Mouse (Mus musculus) ZHBTc4 (cell line): Measurements from ENCODE around the gene Tnfsfm13.
A peak's percentile ranks its signal among the peaks of the same experiment; 100 is the strongest.
"Not testable (repeated sequence)": the region's sequence is repeated elsewhere in the genome, so short reads cannot be mapped to it uniquely, and the experiment has no call there.

Source experiments
- DNase-seq: peaks from one replicate; pipeline ENCODE4 v3.0.0-alpha.2; 2011; ENCODE audit warnings: low read depth, low spot score

The Tnfsfm13 gene

DNA sequence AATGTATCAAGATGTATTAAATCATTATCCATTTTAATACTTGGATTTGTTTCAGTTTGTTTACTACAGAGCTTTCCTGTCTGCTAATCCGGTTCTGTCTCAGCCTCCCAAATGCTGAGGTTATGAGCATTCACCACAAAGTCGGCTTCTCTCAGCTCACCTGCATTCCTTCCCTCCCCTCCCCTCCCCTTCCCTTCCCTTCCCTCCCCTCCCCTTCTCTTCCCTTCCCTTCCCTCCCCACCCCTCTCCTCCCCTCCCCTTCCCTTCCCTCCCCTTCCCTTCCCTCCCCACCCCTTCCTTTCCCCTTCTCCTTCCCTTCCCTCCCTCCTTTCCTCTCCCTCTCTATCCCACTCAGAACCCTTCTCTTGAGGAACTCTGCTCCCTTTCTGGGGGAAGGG lies 8.7 kb upstream of the Tnfsfm13 start:
- DNase-seq: peak; percentile 78

- peak; percentile 92 for DNase-seq
These were observed 8.1 kb upstream of the Tnfsfm13 start for GRCm38 (mm10) chr11:69703814-69704612.

- DNase-seq: not testable (repeated sequence)
These were observed 7.5 kb upstream of the Tnfsfm13 start for GRCm38 (mm10) chr11:69703381-69703780.

- not testable (repeated sequence) for DNase-seq
These were observed 7.0 kb upstream of the Tnfsfm13 start for GRCm38 (mm10) chr11:69702886-69703285.

DNA sequence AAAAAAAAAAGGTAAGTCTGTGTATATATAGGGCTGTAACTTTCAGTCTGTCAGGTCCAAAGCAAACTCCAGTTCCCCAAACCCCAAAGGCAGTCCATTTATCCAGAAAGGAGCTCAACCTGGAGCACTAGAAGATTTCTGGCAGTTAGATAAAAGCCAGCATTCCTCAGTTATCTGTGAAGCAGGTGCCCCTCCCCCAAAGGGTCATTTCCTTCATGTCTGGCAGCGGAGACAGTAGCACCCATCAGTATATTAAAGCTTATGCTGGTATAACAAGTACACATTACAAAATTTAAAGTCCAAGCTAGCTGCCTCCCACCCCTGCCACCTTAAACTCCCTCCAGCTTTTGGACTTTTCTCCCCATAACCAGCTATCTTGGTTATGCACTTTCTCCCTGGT lies 3.7 kb upstream of the Tnfsfm13 start:
- no peak for DNase-seq

DNA sequence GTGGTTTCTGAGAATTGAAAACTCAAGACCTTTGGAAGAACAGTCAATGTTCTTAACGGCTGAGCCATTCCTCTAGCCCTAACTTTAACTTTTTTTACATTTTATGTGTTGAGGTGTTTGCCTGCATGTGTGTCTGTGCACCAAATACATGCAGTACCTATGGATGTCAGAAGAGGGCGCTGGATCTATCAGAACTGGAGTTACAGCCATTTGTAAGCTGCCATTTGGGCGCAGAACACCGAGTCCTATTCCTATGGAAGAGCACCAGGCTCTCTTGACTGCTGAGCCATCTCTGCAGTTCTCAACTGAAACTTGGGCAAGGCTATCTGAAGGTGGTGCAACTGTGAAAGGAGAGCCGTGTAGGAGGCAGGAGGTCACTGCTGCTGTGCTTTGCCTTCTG lies 2.7 kb upstream of the Tnfsfm13 start:
- DNase-seq: peak; percentile 91

GRCm38 (mm10) chr11:69697396-69697795 lies 1.5 kb upstream of the Tnfsfm13 start:
- no peak for DNase-seq

- DNase-seq: no peak
These were observed 895 bp downstream of the Tnfsfm13 start for GRCm38 (mm10) chr11:69695046-69695360.

- DNase-seq: no peak
These were observed 2.4 kb downstream of the Tnfsfm13 start for GRCm38 (mm10) chr11:69693421-69693965.

- DNase-seq: no peak
These were observed 3.0 kb downstream of the Tnfsfm13 start for GRCm38 (mm10) chr11:69692863-69693262.

- DNase-seq: no peak
These were observed 3.6 kb downstream of the Tnfsfm13 start for GRCm38 (mm10) chr11:69692196-69692811.

DNA sequence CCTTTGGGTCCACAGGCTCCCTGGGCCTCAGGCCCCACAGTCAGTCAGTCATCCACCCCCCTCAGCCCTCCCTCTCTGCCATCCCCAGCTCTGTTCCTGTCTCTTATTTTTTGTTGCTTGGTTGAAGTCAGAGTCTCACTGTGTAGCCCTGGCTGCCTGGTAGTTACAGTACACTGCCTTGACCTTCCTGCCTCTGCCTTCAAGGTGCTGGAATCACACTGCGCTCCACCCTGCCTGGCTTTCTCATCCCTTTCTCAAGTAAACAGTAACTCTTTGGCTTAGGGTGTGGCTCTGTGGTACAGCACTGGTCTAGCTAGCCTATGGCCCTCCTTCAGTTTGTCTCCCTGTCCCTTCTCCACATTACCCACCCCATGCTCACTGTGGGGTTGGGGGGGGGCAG lies 6.0 kb downstream of the Tnfsfm13 start:
- peak; percentile 67 for DNase-seq

DNA sequence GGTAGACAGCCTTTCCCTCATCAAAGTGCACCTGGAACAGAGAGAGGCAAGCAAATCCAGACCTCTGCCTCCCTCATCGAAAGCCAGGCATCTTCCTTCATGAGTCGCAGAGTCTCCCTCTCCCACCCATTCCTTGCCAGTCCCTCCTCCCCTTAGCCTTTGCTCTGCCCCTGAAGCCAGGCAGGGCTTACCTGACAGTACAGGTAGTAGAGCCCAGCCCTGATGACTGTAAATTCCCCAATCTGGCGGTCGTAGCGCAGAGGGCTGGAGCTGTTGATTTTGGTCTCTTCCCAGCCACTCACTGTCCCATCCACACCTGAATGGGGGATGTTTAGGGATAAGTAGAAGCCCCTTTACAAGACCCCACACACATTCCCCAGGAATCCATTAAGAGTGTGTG lies 8.8 kb downstream of the Tnfsfm13 start:
- no peak for DNase-seq

DNA sequence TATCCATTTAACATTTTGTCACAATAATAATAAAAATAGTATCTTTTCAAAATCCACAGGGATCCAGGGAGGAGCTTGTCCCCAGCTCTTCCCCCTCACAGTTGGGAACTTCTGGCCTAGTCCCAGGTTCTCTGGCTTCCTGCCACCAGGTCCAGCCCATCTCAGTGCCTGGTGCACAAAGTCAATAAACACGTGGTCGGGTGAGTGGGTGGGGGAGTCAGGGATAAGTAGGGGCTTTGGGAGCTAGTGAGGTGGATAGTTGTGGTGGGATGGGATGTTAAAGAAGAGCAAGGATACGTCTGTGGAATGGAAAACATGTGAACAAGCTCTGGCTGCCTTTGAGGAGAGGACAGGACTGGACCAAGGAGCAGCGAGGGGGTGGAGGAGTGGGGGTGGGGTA lies 9.5 kb downstream of the Tnfsfm13 start:
- peak; percentile 60 for DNase-seq

DNA sequence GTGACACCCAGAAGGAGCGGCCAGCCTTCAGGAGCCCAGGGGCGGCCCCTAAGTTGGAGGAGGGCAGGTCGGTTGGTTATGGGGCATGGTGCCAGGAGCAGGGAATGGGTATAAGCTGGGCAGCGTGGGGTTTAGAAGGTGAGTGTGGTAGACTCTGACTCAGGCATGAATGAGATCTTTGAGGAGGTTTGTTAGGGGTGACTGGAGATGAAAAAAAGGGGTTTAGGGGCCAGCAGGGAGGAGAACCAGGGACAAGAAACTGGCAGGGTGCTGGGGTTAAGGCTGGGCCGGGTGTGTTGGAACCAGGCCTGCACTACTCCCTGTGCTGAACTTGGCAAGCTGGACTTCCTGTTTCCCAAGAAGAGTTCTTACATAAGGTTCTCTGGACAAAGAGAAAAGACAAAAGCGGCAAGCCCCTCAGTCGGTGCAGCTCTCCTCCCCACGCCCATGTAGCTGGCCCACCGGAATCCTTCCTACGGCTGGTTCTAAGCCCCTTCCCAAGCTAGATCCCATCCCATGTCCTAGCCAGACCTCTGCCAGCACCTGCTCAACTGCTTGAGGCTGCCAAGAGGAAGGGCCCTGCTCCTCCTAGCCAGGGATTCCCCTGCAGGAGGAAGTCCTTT lies 10.3 kb downstream of the Tnfsfm13 start, which contains the start of gene Tnfsf13:
Gene Tnfsf13, minus strand, starts transcription at position 259 of the 623 bp plus-strand sequence.
- no peak for DNase-seq

GRCm38 (mm10) chr11:69684936-69685335 lies 11.0 kb downstream of the Tnfsfm13 start:
- no peak for DNase-seq

GRCm38 (mm10) chr11:69684128-69684745 lies 11.7 kb downstream of the Tnfsfm13 start:
- no peak for DNase-seq

DNA sequence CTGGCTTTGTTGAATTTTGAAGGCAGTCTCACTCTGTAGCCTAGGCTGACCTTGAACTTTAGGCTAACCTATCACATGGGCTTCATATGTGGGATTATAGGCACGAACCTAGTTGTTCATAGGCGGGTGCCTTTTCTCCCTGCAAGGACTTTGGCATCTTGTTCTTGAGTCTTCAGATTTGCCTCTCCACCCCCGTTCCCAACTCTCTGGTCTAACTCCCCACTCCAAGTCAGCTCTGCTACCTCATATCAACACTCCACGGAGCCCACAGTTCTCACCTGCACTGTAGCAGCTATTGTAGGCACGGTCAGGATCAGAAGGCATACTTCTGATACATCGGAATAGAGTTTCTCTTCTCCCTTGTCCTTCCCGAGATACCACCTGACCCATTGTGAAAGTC lies 12.3 kb downstream of the Tnfsfm13 start:
- DNase-seq: no peak

DNA sequence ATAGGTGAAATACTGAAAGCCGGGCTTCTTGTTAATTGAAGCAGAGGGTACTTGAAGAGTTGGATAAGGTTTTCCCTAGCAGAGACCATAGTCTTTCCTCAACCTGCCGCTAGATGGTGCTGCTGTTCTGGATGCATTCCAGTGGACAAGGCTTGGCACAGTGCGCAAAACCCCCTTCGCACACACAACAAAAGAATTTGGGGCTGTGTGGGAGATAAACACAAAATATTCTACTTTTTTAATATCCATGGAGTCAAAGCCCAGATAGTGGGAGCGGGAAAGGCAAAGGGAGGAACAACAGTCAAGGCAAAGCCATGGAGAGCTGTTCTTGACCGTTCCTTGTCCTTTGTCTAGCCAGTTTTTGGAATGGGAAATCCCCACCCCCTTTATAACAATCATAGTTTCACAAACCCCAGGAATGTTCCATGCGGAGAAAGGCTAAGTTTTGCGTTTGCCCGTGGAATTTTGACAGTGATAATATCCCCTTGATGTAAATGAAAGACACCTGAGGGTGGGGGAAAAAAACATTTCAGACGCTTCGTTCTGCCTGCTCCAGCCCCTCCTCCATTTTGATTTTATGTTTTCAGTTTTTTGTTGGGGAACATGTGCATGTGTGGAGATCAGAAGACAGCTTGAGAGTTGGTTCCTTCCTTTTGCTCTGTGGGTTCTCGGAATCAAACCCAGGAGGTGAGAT lies 12.9 kb downstream of the Tnfsfm13 start:
- peak; percentile 94 for DNase-seq

DNA sequence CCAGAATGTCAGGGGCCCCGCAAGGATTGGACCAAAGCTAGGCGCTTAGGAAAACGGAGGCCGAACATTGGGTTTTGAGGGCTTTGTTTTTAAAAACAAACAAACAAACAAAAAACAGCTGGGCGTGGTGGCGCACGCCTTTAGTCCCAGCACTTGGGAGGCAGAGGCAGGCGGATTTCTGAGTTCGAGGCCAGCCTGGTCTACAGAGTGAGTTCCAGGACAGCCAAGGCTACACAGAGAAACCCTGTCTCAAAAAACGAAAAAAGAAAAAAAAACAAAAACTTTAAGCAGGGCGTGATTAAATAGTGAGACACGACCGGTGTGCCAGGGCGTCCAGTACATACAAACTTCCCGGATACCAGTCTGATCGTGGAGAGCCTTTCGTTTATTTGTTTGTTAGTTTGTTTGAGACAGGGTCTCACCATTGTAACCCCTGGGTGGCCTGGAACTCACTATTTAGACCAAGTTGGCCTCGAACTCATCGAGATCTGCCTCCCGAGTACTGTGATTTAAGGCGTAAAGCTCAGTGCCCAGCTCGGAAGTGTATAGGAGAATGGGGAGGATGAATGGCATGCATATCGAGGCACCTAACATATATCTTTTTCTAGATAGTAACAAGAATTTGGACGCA lies 13.6 kb downstream of the Tnfsfm13 start:
- no peak for DNase-seq
